Mouse (Mus musculus) E14TG2a.4 (cell line): ENCODE data around the gene Ccnyl1.
A peak's percentile ranks its signal among the peaks of the same experiment; 100 is the strongest.
"Not testable (repeated sequence)": the region's sequence is repeated elsewhere in the genome, so short reads cannot be mapped to it uniquely, and the experiment has no call there.

Source experiments
- H3K27me3 ChIP-seq: 2 replicates; pipeline ENCODE4 v1.6.1; 2014; ENCODE audit warnings: low read length, control low read depth; ENCODE audit not compliant: insufficient read depth
- H3K36me3 ChIP-seq: 2 replicates; pipeline ENCODE4 v1.6.1; 2014; ENCODE audit warnings: low read length, control low read depth; ENCODE audit not compliant: insufficient read depth
- H3K4me1 ChIP-seq: replicated peaks from 2 replicates; pipeline ENCODE4 v1.6.1; 2014; ENCODE audit warnings: low read depth, low read length, control low read depth
- H3K4me3 ChIP-seq: replicated peaks from 2 replicates; pipeline ENCODE4 v1.5.1; 2014; ENCODE audit warnings: mild to moderate bottlenecking, low read length
- H3K9me3 ChIP-seq: 2 replicates; pipeline ENCODE4 v1.6.1; 2014; ENCODE audit warnings: low read length, control low read depth
- CTCF ChIP-seq: conservative IDR thresholded peaks from 2 replicates; pipeline ENCODE4 v1.5.1; 2014; ENCODE audit warnings: low read length
- NANOG ChIP-seq: IDR thresholded peaks from 2 replicates; pipeline ENCODE4 v1.6.1; 2014; ENCODE audit warnings: borderline replicate concordance, low read length, mixed read lengths
- POU5F1 ChIP-seq: IDR thresholded peaks from 2 replicates; pipeline ENCODE4 v1.6.1; 2014; ENCODE audit warnings: low read length, borderline replicate concordance

Gene Ccnyl1

GRCm38 (mm10) chr1:64690213-64691013 lies at the start of gene Ccnyl1:
Ccnyl1 (plus strand) TSS chr1:64690455.
- no peaks in the 10 kb centered on the region for H3K27me3 ChIP-seq
- H3K4me1 ChIP-seq, result peaks cover 26% of the 10 kb centered on the region
- H3K4me3 ChIP-seq, result peak within 1 kb of the TSS; percentile 93
- H3K9me3 ChIP-seq, result no peaks in the 10 kb centered on the region
- no peak for TF ChIP-seq POU5F1
- peaks cover 9% of the 10 kb centered on the region; the same call in 1 of the 2 replicates for H3K36me3 ChIP-seq

GRCm38 (mm10) chr1:64641069-64641468 lies 49.2 kb upstream of the Ccnyl1 start:
- no peaks in the 10 kb centered on the region for H3K36me3 ChIP-seq

GRCm38 (mm10) chr1:64642541-64642940 lies 47.7 kb upstream of the Ccnyl1 start:
- not testable (repeated sequence) for H3K4me1 ChIP-seq, H3K27me3 ChIP-seq, H3K4me3 ChIP-seq, H3K36me3 ChIP-seq
- H3K9me3 ChIP-seq, result peaks cover 21% of the 10 kb centered on the region

More at GRCm38 (mm10) chr1:64641069-64641468, 49.2 kb upstream of the Ccnyl1 start:
- peaks cover 21% of the 10 kb centered on the region for H3K9me3 ChIP-seq
- no peak overlapping the region for H3K4me3 ChIP-seq
- H3K4me1 ChIP-seq, result no peaks in the 10 kb centered on the region
- TF ChIP-seq POU5F1 (no peak), NANOG (no peak), CTCF (no peak)
- H3K27me3 ChIP-seq, result no peaks in the 10 kb centered on the region

- H3K4me1 ChIP-seq, result no peaks in the 10 kb centered on the region
Measured at GRCm38 (mm10) chr1:64644513-64644912, 45.7 kb upstream of the Ccnyl1 start.

GRCm38 (mm10) chr1:64649362-64650124 lies 40.7 kb upstream of the Ccnyl1 start:
- Histone ChIP-seq H3K4me1 (no peaks in the 10 kb centered on the region), H3K9me3 (no peaks in the 10 kb centered on the region), H3K27me3 (peaks cover 8% of the 10 kb centered on the region; the same call in 1 of the 2 replicates), H3K4me3 (no peak overlapping the region), H3K36me3 (no peaks in the 10 kb centered on the region)
- no peak for TF ChIP-seq CTCF
- TF ChIP-seq POU5F1, result no peak
- no peak for TF ChIP-seq NANOG

More at GRCm38 (mm10) chr1:64644513-64644912, 45.7 kb upstream of the Ccnyl1 start:
- H3K9me3 ChIP-seq, result peaks cover 21% of the 10 kb centered on the region
- no peak for TF ChIP-seq CTCF
- TF ChIP-seq POU5F1, result no peak
- no peak for TF ChIP-seq NANOG
- H3K27me3 ChIP-seq, result no peaks in the 10 kb centered on the region
- H3K36me3 ChIP-seq, result no peaks in the 10 kb centered on the region
- H3K4me3 ChIP-seq, result no peak overlapping the region

GRCm38 (mm10) chr1:64653701-64654100 lies 36.6 kb upstream of the Ccnyl1 start:
- TF ChIP-seq CTCF, result no peak
- Histone ChIP-seq H3K9me3 (no peaks in the 10 kb centered on the region), H3K4me1 (peaks cover 14% of the 10 kb centered on the region), H3K4me3 (no peak overlapping the region), H3K36me3 (no peaks in the 10 kb centered on the region), H3K27me3 (peaks cover 8% of the 10 kb centered on the region; the same call in 1 of the 2 replicates)

GRCm38 (mm10) chr1:64655415-64655814 lies 34.8 kb upstream of the Ccnyl1 start:
- no peaks in the 10 kb centered on the region for H3K36me3 ChIP-seq
- H3K4me1 ChIP-seq, result peaks cover 25% of the 10 kb centered on the region
- no peak for TF ChIP-seq POU5F1
- TF ChIP-seq NANOG, result peak; percentile 73; the same call in 1 of the 2 replicates
- TF ChIP-seq CTCF, result no peak
- H3K9me3 ChIP-seq, result no peaks in the 10 kb centered on the region
- H3K4me3 ChIP-seq, result no peak overlapping the region
- peaks cover 8% of the 10 kb centered on the region; the same call in 1 of the 2 replicates for H3K27me3 ChIP-seq

- peaks cover 25% of the 10 kb centered on the region for H3K4me1 ChIP-seq
- H3K27me3 ChIP-seq, result peaks cover 4% of the 10 kb centered on the region; the same call in 1 of the 2 replicates
- no peaks in the 10 kb centered on the region for H3K36me3 ChIP-seq
- peak; percentile 18; the same call in 1 of the 2 replicates for TF ChIP-seq CTCF
- TF ChIP-seq NANOG, result no peak
- H3K4me3 ChIP-seq, result no peak overlapping the region
- H3K9me3 ChIP-seq, result no peaks in the 10 kb centered on the region
Measured at GRCm38 (mm10) chr1:64656423-64657129, 33.7 kb upstream of the Ccnyl1 start.
